Mouse (Mus musculus) thymus, adult 2 months (tissue): ENCODE measurements around the gene Egflam.

Experiments used
- CTCF ChIP-seq: fragments of 200-500 bp; IDR thresholded peaks from 2 replicates; pipeline ENCODE4 v1.5.1; 2012; ENCODE audit warnings: mild to moderate bottlenecking, control low read depth, low read length, moderate library complexity, borderline replicate concordance; ENCODE audit not compliant: control insufficient read depth, poor library complexity, insufficient read depth; ENCODE audit errors: extremely low read depth
- POLR2A ChIP-seq: fragments of 200-500 bp; IDR thresholded peaks from 2 replicates; pipeline ENCODE4 v1.6.1; 2012; ENCODE audit warnings: mild to moderate bottlenecking, low read length, control low read depth, moderate library complexity; ENCODE audit not compliant: control insufficient read depth, poor library complexity, insufficient read depth; ENCODE audit errors: extremely low read depth

GRCm38 (mm10) chr15:7443396-7444315, 45.5 kb upstream of the Egflam start:
- TF ChIP-seq POLR2A (no peak), CTCF (no peak)
